Mouse (Mus musculus) frontal cortex, postnatal 25 days (tissue): ENCODE data around the gene Cmss1.

Experiments
- DNase-seq, 2 experiments: peaks; one replicate each; pipeline ENCODE4 v3.0.0; 2022; ENCODE audit warnings: low spot score in 2 of 2

Gene Cmss1

GRCm38 (mm10) chr16:57606444-57607227, at the start of gene Cmss1:
TSS of gene Cmss1 (minus strand) at chr16:57606864.
- DNase-seq: peak; percentile 64 to 73

GRCm38 (mm10) chr16:57649888-57650287, 43.2 kb upstream of the Cmss1 start:
- no peak for DNase-seq

- DNase-seq: no peak
Observed at GRCm38 (mm10) chr16:57641346-57641885, 34.8 kb upstream of the Cmss1 start.

- DNase-seq: no peak
Observed at GRCm38 (mm10) chr16:57634766-57635165, 28.1 kb upstream of the Cmss1 start.

- peak; percentile 40 to 63 for DNase-seq
Observed at GRCm38 (mm10) chr16:57634191-57634590, 27.5 kb upstream of the Cmss1 start.

GRCm38 (mm10) chr16:57611768-57612167, 5.1 kb upstream of the Cmss1 start:
- no peak for DNase-seq

GRCm38 (mm10) chr16:57601031-57601430, 5.6 kb downstream of the Cmss1 start:
- no peak for DNase-seq

- DNase-seq: no peak
Observed at GRCm38 (mm10) chr16:57597295-57597957, 9.2 kb downstream of the Cmss1 start.

- peak in 1 of 2 experiments; percentile 19 for DNase-seq
Observed at GRCm38 (mm10) chr16:57593422-57594157, 13.1 kb downstream of the Cmss1 start.

GRCm38 (mm10) chr16:57585201-57585600, 21.5 kb downstream of the Cmss1 start:
- DNase-seq: no peak

- no peak for DNase-seq
Observed at GRCm38 (mm10) chr16:57582008-57582407, 24.7 kb downstream of the Cmss1 start.

GRCm38 (mm10) chr16:57580041-57580440, 26.6 kb downstream of the Cmss1 start:
- no peak for DNase-seq

- no peak for DNase-seq
Observed at GRCm38 (mm10) chr16:57577519-57577918, 29.1 kb downstream of the Cmss1 start.

GRCm38 (mm10) chr16:57575764-57576388, 30.8 kb downstream of the Cmss1 start:
- DNase-seq: no peak

- no peak for DNase-seq
Observed at GRCm38 (mm10) chr16:57573831-57574230, 32.8 kb downstream of the Cmss1 start.

- no peak for DNase-seq
Observed at GRCm38 (mm10) chr16:57570789-57571311, 35.8 kb downstream of the Cmss1 start.

GRCm38 (mm10) chr16:57568648-57569404, 37.8 kb downstream of the Cmss1 start:
- DNase-seq: no peak

- no peak for DNase-seq
Observed at GRCm38 (mm10) chr16:57566215-57566614, 40.4 kb downstream of the Cmss1 start.

GRCm38 (mm10) chr16:57564807-57565206, 41.9 kb downstream of the Cmss1 start:
- DNase-seq: no peak

GRCm38 (mm10) chr16:57563453-57563852, 43.2 kb downstream of the Cmss1 start:
- no peak for DNase-seq

GRCm38 (mm10) chr16:57560185-57560584, 46.5 kb downstream of the Cmss1 start:
- no peak for DNase-seq
